Mouse (Mus musculus): Measurements from ENCODE around the gene Iqsec1.

- TF ChIP-seq CTCF (IDR thresholded peaks at IDR 0.05; ENCODE audit: low read depth) (no peak), EP300 (IDR thresholded peaks at IDR 0.05; ENCODE audit: low read depth) (no peak)
These were observed 263.0 kb downstream of the Iqsec1 start for GRCm38 (mm10) chr6:90725526-90725925.

All from heart, postnatal 0 days (tissue).